Mouse (Mus musculus) kidney, postnatal 25 days (tissue): Measurements from ENCODE around the gene Rnf220.

ENCODE experiments used
- DNase-seq, 2 experiments: peaks; one replicate each; pipeline ENCODE4 v3.0.0; 2021; ENCODE audit warnings: mixed read lengths in 2 of 2

The Rnf220 gene

GRCm38 (mm10) chr4:117496482-117497165 is at the start of gene Rnf220:
Gene Rnf220 (minus strand): TSS chr4:117497052.
- peak; percentile 17 to 53 for DNase-seq

DNA sequence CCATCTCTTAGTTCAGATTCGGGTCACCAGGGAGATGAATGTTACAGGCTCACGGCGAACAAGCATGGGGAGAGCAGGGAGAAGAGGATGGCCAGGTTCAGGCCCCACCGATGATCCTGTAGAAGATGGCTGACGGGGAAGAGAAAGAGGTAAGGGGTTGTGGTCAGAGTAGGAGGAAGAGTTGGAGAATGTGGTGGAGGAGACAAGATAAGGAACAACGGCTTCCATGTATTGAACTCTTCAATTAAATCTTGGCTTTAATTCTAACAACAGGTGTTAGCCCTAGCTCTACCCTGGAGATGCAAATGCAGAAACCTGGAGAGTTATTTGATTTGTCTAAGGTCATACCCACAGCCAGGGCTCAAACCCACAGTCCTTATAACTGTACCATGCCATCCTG is 49.8 kb upstream of the Rnf220 start:
- DNase-seq = no peak

- no peak for DNase-seq
These were observed 48.6 kb upstream of the Rnf220 start for GRCm38 (mm10) chr4:117545448-117545847.

- DNase-seq = peak; percentile 41 to 65
These were observed 43.7 kb upstream of the Rnf220 start for GRCm38 (mm10) chr4:117540571-117540970.

GRCm38 (mm10) chr4:117539329-117539980 is 42.6 kb upstream of the Rnf220 start:
- DNase-seq = no peak

GRCm38 (mm10) chr4:117537002-117537401 is 40.1 kb upstream of the Rnf220 start:
- no peak for DNase-seq

DNA sequence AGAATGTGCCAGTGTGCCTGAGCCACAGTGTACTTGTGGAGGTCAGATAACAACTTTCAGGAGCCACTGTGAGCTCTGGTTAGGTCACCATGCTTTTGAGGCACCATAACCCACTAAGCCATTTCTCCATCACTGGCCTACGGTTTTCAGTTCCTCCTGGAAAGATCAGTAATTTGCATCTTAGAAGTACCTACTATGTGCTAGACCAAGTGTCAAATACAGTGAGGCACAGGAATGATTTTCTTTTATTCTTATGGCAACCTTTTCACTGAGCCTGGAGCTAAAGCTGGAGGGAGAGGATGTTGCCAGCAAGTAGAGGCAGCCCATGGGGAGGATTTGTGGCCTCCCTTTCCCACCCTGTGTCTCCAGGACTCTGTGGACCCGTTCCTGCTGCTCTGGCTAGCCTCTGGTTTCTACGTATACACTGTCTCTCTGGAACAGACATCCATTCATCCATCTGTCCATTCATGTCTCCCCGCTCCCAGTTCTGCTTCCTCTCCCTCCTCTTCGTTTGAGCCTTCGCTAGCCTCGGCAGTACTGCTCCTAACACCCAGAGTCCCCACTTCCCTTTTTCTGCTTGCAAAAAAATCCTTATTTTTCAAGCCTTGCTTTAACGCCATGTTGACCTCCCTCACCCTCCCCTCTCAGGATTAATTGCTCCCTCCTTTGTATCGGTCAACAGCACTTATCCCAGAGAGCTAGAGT is 38.8 kb upstream of the Rnf220 start:
- no peak for DNase-seq

- no peak for DNase-seq
These were observed 33.0 kb upstream of the Rnf220 start for GRCm38 (mm10) chr4:117529843-117530242.

DNA sequence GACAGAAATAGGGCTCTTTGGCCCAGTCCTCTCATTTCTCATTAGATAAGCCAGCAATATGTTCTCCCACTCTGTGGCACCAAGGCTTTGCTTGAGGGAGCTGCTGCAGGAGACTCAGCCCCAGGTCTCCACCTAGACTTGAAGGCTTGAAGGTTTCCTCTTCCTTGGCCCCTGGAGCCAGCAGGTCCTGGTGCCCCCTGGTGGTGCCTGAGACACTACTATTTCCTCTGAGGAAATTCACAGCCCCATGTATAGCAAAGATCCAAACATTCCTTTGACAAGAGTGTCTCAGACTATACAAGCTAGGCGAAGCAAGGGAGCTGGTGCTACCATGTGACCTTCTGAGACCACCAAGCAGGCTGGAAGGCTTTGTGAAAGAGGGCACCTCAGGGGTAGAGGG is 31.1 kb upstream of the Rnf220 start:
- peak; percentile 60 to 75 for DNase-seq

DNA sequence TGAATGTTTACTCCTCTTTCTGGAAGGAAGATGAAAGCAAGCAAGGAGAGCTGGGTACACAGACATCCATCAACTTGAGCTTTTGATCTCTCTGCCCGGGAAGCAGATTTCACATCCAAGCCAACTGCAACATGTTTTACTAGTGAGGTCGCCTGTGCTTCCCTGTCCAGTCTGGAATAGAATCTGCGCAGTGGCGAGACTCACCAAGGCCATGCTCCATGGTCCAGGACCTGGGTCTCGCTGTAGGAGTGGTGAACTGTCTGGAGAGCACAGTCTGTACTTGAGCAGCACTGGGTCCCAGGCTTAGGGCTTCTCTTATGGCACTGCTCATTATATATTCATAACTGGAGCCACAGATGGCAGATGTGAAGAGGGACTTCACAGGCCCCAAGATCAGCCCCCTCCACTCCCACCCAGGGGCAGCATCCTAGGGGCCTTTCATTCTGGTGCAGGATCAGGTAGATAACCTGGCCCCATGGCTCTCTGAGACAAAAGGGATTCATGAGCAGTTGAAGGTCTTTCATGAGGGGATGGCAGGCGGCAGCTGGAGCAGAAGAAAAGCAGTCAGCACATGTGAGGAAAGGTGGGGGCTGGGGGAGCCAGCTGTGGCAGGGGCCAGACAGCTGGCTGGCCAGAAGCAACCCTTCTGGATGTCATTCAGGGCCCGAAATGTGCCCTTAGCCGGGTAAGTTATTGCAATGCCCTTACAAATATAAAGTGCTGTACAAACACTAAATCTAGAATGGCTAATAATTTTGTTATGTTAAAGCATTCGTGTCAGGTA is 30.5 kb upstream of the Rnf220 start:
- DNase-seq = no peak

- no peak for DNase-seq
These were observed 29.1 kb upstream of the Rnf220 start for GRCm38 (mm10) chr4:117525990-117526389.

- DNase-seq = no peak
These were observed 24.5 kb upstream of the Rnf220 start for GRCm38 (mm10) chr4:117521350-117521749.

- DNase-seq = no peak
These were observed 21.4 kb upstream of the Rnf220 start for GRCm38 (mm10) chr4:117518246-117518645.

DNA sequence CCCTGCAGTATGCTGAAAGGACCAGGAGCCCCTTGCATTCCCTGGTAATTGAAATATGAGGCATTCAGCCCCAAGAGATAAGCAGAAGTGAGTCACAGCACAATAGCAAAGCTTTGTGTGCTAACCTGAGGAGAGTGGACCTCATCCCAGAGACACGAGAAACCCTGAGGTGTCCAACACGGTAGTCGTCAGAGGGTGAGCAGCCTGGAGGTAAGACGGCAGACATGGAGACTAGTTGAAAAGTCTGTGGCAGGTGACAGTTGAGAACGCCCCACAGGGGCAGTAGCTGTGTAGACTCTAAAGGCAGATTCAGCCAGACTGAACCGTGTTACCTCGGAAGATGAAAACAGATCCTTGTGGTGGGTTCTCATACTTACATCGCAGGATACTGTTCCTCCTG is 2.2 kb upstream of the Rnf220 start:
- no peak for DNase-seq

GRCm38 (mm10) chr4:117495869-117496401 is 917 bp downstream of the Rnf220 start:
- DNase-seq = peak in 1 of 2 experiments; percentile 13

DNA sequence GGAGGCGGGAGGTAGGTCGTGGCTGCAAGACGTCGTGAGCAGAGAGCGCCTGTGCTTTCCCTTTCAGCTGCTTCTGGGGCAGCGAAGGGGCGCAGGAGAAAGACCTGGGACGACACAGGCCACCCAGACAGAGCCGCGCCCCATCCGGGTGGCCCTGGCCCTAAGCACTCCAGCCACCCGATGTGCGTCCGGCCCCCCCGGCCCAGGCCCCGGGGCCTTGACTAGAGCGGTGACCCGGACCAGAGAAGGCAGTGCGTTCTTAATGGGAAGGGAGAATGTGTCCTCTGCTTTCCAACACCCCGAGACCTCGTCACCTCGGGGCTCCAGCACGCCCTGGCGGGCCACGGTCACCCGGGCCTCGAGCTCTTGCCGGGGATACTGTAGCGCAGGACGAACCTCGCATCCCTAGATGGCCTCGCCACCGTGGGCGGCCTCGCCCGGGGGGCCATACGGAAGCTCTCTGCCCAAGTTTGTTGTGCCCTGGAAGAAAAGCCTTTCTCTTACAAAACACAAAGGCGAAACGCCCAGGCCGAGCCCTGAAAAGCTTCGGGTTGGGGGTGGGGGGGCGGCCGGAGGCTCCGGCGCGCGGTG is 1.8 kb downstream of the Rnf220 start:
- peak; percentile 7 to 54 for DNase-seq

GRCm38 (mm10) chr4:117493905-117494851 is 2.7 kb downstream of the Rnf220 start:
- peak in 1 of 2 experiments; percentile 7 for DNase-seq

DNA sequence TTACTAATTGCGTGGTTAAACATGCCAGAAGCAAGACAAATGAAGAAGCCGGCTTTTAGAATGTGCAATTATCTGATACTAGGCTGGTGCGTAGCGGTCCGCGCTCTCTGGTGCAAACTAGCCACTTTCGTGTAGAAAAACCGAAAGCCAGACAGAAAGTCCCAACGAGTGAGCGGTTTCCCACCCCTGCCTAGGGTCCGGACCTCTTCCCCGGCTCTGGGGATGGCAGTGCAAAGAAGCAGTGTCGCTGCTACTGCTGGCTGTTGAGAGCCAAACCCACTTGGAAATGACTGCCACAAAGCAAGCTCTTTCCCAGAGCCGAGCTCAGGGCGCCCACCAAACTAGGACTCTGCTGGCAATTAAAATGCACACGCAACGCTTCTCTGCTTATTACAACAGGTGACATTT is 3.7 kb downstream of the Rnf220 start:
- DNase-seq = peak in 1 of 2 experiments; percentile 27

- no peak for DNase-seq
These were observed 5.0 kb downstream of the Rnf220 start for GRCm38 (mm10) chr4:117491840-117492239.

DNA sequence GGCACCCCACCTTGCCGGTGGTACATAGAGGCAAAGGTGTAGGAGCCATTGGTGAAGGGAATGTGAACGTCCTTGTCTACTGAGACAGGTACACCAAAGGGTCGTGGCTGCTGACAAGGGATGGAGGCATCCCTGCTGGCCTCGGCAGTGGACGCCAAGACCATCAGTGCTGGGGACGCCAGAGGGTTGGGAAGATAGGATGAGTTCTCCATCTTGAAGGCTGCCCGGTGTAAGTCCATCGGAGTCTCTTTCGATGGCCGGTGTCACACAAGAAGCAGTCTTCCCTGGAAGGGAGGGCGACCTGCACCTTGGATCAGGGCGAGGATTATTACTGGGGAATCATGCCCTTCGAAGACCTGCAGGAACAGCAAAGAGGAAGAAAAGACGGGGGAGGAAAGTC is 6.9 kb downstream of the Rnf220 start:
- DNase-seq = no peak

DNA sequence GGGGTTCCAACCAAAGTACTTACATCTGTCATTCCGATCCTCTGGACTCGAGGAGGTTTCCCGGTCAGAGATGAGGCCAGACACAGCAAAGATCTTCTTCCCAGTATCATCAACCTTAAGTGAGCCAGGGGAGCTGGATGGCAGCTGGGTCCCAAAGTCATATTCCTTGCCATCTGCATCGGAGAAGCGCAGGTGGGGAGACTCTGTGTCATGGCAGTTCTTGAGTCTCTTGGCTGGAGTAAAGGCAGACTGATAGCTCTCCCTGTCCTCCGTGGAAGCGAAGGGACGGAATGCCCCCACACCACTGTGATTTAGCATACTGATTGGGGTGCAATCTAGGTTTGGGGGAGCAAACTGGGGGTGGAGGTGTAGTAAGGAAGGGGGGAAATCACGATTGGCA is 7.3 kb downstream of the Rnf220 start:
- no peak for DNase-seq
